Mouse (Mus musculus): Measurements from ENCODE around the gene Prr5l.

DNA sequence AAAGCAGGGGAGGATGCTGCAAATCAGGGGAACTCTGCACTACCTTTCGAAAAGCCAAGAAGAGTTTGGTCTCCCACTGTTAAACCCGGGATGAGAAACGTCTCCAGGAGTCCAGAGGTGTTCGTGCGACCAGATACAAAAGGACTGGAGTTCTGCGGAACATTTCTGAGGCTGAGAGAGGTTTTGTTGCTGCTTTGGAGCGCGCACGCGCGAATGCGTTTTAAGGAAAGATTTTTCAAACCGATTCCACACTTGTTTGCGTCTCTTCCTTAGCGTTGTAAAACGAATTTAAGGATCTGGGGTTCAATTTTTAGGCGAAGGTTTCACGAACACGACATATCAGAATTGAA is 85.0 kb downstream of the Prr5l start:
- TF ChIP-seq CTCF (IDR thresholded peaks at IDR 0.05; ENCODE audit: low read depth, low read length), result no peak
- TF ChIP-seq POLR2A (IDR thresholded peaks at IDR 0.05; ENCODE audit: borderline replicate concordance, low read depth, low read length), result no peak

Data from bone marrow macrophage, adult 2 months (primary cell).